Mouse (Mus musculus) 416B (cell line): ENCODE data around the gene Uts2.
A peak's percentile ranks its signal among the peaks of the same experiment; 100 is the strongest.

ENCODE experiments used
- DNase-seq: peaks from one replicate; pipeline ENCODE4 v3.0.0; 2011; ENCODE audit warnings: low read depth

The Uts2 gene

DNA sequence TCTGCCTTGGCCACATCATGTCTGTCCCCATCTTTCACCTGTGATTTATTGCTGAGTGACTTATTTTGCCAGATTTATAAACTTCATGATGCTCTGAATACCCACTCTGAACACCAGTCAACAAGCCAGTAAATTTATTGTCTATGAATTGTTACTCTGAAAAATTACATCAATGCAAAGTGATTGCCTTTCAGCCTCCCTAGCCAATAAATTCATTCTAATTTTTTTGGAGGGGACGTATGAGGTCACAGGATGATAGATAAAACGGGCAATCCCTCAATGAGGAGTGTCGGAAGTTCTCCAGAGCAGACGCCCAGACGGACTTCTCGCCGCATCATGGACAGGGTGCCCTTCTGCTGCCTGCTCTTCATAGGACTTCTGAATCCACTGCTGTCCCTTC, at the start of gene Uts2:
Gene Uts2, plus strand, starts transcription at position 301 of the 400 bp plus-strand sequence.
- DNase-seq: no peak

GRCm38 (mm10) chr4:150950972-150951371, 45.9 kb upstream of the Uts2 start:
- no peak for DNase-seq

DNA sequence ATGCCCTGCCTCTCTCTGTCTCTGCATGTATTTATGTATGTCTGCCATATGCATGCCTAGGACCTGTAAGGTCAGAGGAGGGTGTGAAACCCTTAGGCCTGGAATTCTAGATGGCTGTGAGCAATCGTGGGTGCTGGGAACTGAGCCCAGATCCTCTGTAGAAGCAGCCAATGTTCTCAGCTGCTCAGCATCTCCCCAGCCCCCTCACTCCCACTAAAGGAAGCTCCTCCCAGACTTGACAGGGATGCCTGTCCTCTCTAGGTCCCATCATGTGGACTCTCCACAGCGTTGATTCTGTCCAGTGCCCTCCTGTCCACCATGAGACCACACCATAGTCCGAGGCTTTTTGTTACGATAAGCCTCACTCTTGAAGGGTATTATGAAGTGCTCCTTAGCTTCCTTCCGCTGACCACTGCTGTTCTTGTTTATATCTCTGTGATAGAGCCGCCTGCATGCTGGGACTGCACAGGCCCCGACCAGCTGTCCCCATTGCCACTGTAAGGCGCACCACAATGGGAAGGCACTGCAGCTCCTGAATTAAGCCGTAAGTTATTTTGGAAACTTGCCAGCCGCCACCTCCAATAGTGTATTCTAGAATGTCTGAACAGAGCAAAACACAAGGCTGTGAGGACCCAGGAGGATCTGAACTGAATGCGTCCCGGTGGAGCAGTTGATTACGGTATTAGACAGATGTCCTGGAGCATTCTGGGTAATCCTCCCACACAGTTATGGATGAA, 40.4 kb upstream of the Uts2 start:
- no peak for DNase-seq

DNA sequence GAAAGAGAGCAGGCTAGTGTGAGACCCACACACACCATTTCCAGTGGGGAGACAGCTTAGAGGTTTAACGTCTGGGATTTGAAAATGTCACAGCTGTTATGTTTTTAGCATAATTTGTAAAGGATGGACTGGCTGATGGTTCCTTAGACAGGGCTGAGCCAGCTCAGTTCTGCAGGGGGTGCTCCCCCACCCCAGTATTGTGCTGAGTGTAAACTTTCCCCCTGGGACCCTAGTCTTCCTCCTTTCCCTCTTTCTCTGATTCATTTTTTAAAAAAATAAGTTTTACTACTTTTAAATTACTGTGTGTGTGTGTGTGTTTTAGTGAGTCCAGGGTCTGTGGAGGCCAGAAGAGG, 39.8 kb upstream of the Uts2 start:
- DNase-seq: no peak

DNA sequence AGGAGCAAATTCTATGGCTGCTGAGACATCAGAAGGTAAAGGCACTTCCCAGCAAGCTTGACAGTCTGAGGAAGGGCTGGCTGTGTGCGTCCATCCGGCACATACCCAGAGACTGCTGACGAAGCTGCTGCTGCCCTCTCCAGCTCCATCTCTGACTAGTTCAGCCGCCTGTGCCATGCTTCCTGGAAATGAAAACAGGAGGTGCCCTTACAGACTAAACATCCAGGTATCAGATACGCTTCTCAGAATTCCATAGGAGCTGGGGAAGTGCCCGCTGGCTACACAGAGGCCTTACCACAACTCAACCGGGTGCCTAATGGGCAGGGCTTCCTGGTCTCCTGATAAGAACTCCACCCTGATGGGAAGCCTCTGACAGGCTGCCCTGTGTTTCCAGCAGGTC, 38.4 kb upstream of the Uts2 start:
- DNase-seq: no peak

- DNase-seq: no peak
Observed at GRCm38 (mm10) chr4:150962231-150962630, 34.7 kb upstream of the Uts2 start.

- no peak for DNase-seq
Observed at GRCm38 (mm10) chr4:150963711-150964110, 33.2 kb upstream of the Uts2 start.

- peak; percentile 89 for DNase-seq
Observed at GRCm38 (mm10) chr4:150964635-150965554, 32.0 kb upstream of the Uts2 start.

GRCm38 (mm10) chr4:150965555-150965951, 31.3 kb upstream of the Uts2 start:
- peak; percentile 44 for DNase-seq

- peak; percentile 74 for DNase-seq
Observed at GRCm38 (mm10) chr4:150966556-150966955, 30.3 kb upstream of the Uts2 start.

DNA sequence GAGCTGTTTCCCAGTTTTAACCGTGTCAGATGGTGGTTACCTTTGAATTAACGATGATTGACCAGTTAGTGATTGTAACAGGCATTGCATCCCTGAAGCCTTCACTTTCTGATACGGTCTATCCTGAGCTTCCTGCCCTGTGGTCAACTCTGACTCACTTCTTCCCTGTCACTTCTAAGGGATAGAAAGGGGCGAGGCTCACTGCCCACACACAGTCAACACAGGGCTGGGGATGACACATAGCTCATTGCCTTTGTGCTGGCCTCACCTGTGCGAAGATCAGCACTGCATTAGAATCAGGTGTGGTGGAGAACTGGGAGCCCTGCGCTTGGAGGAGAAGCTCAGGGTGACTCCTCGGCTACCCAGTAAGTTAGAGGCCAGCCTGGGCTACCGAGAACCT, 27.9 kb upstream of the Uts2 start:
- DNase-seq: peak; percentile 59

- peak; percentile 87 for DNase-seq
Observed at GRCm38 (mm10) chr4:150973264-150973663, 23.6 kb upstream of the Uts2 start.

- no peak for DNase-seq
Observed at GRCm38 (mm10) chr4:150975145-150975544, 21.8 kb upstream of the Uts2 start.

DNA sequence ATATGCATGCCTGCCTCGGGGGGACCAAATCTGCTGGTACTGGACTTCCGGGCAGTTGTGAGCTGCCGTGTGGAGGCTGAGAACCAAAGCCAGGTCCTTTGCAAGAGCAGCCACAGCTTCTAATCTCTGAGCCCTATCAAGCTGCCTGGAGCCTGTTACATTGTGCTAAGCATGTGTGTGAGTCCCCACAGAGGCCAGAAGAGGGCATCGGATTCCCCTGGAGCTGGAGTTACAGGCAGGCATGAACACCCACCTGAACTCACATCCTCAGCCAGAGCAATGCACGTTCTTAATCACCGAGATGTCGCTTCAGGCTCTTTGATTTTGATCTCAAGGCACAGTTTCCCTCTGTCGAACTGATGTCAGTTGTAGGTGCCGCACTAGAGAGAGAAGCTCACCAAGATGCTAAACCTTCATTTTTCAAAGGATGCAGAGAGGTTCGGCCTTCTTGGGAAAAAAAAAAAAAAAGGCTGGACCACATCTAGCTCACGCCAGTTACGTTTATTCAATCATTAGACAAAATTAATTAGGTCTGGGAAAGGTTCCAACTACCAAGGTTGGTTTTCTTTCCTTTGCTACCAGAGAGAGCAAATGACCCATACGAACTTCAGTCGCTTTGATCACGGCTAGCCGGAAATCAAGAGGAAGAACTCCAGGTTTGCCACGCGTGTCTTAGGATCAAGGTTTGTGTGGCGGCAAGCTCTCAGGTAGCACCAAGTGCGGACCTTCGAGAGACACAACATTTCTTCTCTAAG, 18.6 kb upstream of the Uts2 start:
- DNase-seq: peak; percentile 23

DNA sequence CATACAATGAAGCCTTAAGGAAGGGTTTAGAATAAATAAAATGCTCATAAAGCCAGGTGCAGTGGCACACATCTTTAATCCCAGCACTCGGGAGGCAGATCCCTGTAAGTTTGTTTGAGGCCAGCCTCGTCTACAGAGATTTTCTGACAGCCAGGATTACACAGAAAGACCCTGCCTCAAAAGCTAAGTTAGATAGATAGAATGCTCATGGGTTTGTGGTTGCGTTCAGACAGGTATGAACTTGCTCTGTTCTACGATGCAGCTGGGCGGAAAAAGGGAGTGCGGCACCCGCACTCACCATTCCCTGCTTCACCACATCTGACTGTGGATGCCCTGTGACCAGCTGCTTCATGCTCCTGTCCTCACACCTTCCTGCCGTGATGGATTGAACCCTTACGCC, 17.4 kb upstream of the Uts2 start:
- DNase-seq: no peak

DNA sequence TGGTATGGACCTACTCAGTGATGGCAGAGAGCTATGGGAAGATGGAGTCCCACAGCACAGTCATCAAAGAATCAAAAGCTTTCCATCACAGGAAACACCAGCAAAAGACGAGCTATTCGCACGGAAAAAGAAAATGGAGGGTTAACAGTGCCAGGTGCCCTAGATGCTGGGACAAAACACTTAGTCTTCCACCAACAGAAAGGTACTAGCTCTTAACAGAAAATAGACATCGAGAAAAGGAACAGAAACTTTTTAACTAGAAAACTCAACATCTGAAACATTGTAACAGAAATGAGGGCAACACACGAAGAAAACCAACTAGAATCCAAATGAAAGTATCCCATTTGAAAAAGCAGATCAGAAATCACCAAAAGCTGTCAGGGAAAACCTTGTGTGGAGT, 16.7 kb upstream of the Uts2 start:
- no peak for DNase-seq

GRCm38 (mm10) chr4:150990148-150990547, 6.7 kb upstream of the Uts2 start:
- peak; percentile 62 for DNase-seq

GRCm38 (mm10) chr4:150998626-150999025, 1.7 kb downstream of the Uts2 start:
- DNase-seq: no peak

DNA sequence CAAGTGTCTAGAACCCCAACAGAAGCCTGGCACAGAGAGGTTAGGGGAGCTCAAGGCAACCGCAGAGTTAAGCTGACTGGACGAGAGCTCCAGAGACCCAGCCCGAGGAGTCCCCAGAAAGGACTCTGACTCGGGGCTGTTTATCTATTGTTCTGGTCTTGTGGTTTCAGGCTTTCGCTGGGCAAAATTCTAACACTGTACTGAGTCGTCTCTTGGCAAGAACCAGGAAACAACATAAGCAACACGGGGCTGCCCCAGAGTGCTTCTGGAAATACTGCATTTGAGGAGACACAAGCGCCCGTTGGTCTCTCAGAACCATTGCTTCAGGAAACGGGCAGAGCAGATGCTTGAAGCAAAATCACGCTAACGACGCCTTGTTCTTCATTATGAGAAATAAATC, 4.5 kb downstream of the Uts2 start:
- peak; percentile 34 for DNase-seq

- DNase-seq: peak; percentile 95
Observed at GRCm38 (mm10) chr4:151005656-151006318, 8.9 kb downstream of the Uts2 start.

GRCm38 (mm10) chr4:151006945-151007344, 10.0 kb downstream of the Uts2 start:
- DNase-seq: peak; percentile 88

GRCm38 (mm10) chr4:151010316-151010715, 13.4 kb downstream of the Uts2 start:
- no peak for DNase-seq
